Mouse (Mus musculus) c-Kit-positive CD71-positive TER-119-negative erythroid progenitor cells, embryonic 14.5 days (primary cell): Measurements from ENCODE around the gene Kcnq1.

ENCODE experiments used
- DNase-seq: peaks from one replicate; pipeline ENCODE4 v3.0.0-alpha.2; 2013; ENCODE audit warnings: low read depth

Gene Kcnq1

GRCm38 (mm10) chr7:143138789-143139188, 32.6 kb downstream of the Kcnq1 start:
- peak; percentile 23 for DNase-seq

- no peak for DNase-seq
Measured at GRCm38 (mm10) chr7:143139932-143140331, 33.8 kb downstream of the Kcnq1 start.

GRCm38 (mm10) chr7:143142680-143143079, 36.5 kb downstream of the Kcnq1 start:
- DNase-seq: no peak

- DNase-seq: no peak
Measured at GRCm38 (mm10) chr7:143147015-143147414, 40.9 kb downstream of the Kcnq1 start.

GRCm38 (mm10) chr7:143151171-143151570, 45.0 kb downstream of the Kcnq1 start:
- DNase-seq: peak; percentile 21

- DNase-seq: no peak
Measured at GRCm38 (mm10) chr7:143152350-143152749, 46.2 kb downstream of the Kcnq1 start.

GRCm38 (mm10) chr7:143153915-143154373, 47.8 kb downstream of the Kcnq1 start:
- peak; percentile 60 for DNase-seq

- no peak for DNase-seq
Measured at GRCm38 (mm10) chr7:143154458-143154871, 48.3 kb downstream of the Kcnq1 start.

GRCm38 (mm10) chr7:143155257-143155656, 49.1 kb downstream of the Kcnq1 start:
- no peak for DNase-seq

- DNase-seq: no peak
Measured at GRCm38 (mm10) chr7:143158690-143159425, 52.7 kb downstream of the Kcnq1 start.

- DNase-seq: no peak
Measured at GRCm38 (mm10) chr7:143159446-143159845, 53.3 kb downstream of the Kcnq1 start.

GRCm38 (mm10) chr7:143160057-143160456, 53.9 kb downstream of the Kcnq1 start:
- no peak for DNase-seq

- DNase-seq: no peak
Measured at GRCm38 (mm10) chr7:143162051-143162450, 55.9 kb downstream of the Kcnq1 start.

GRCm38 (mm10) chr7:143164074-143164473, 57.9 kb downstream of the Kcnq1 start:
- DNase-seq: no peak

- DNase-seq: no peak
Measured at GRCm38 (mm10) chr7:143165687-143166265, 59.6 kb downstream of the Kcnq1 start.

- no peak for DNase-seq
Measured at GRCm38 (mm10) chr7:143167275-143167674, 61.1 kb downstream of the Kcnq1 start.

- no peak for DNase-seq
Measured at GRCm38 (mm10) chr7:143169371-143169770, 63.2 kb downstream of the Kcnq1 start.

- DNase-seq: no peak
Measured at GRCm38 (mm10) chr7:143172914-143173547, 66.9 kb downstream of the Kcnq1 start.

- no peak for DNase-seq
Measured at GRCm38 (mm10) chr7:143174633-143175032, 68.5 kb downstream of the Kcnq1 start.

GRCm38 (mm10) chr7:143178831-143179230, 72.7 kb downstream of the Kcnq1 start:
- DNase-seq: no peak

GRCm38 (mm10) chr7:143180761-143181160, 74.6 kb downstream of the Kcnq1 start:
- no peak for DNase-seq

GRCm38 (mm10) chr7:143181311-143181710, 75.1 kb downstream of the Kcnq1 start:
- DNase-seq: no peak

GRCm38 (mm10) chr7:143185506-143185905, 79.3 kb downstream of the Kcnq1 start:
- no peak for DNase-seq
